Mouse (Mus musculus) thymus, postnatal 25 days (tissue): Measurements from ENCODE around the gene Gm11992.

ENCODE experiments used
- DNase-seq: peaks from one replicate; pipeline ENCODE4 v3.0.0; 2022

Gene Gm11992

GRCm38 (mm10) chr11:9048011-9048702 is at the start of gene Gm11992:
Gm11992 (plus strand) TSS chr11:9048594.
- DNase-seq, result peak; percentile 62

DNA sequence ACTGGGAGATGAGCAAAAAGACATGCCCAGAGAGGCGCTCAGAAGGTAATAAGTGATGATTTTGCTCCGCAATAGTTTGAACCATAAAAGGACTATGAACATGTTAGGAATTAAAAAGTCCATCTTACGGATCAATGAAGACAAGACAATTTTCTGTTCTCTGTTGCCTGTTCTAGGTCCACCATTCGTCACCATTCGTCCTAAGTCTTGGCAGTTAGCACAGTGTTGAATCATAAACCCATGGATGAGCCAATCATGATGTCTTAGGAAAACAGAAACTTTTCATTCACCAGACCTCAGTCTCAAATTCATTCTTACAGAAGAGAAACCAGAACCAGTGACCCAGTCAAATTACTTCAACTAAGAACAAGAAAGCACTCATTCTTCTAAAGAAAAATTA is 39.6 kb upstream of the Gm11992 start:
- no peak for DNase-seq

- DNase-seq, result no peak
Observed at GRCm38 (mm10) chr11:9010416-9010815, 38.0 kb upstream of the Gm11992 start.

DNA sequence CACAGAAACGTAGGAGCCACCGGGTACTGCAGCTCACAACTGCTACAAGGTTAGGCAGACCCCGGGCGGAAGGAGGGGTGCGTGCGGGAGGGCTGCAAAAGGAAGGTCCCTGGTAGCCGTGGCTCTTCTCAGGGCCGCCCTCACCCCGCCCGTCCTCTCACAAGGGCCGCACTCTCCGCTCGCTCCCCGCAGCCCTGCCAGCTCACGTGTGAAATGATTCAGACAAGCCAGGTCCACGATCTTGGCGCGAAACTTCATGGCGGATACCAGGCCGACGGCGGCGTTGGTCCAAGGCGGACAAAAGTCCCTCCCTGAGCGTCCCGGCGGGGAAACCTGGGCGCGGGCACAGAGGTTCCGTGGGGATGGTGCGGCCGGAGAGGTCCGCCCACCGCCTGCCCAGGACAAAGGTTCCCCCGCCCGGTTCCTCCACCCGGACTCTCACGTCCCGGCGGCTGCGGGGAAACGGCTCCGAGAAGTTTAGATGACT is 37.5 kb upstream of the Gm11992 start, which contains the start of gene Hus1:
Gene Hus1 (minus strand): TSS at position 339 of the 487 bp plus-strand sequence.
- peak; percentile 83 for DNase-seq

- DNase-seq, result no peak
Observed at GRCm38 (mm10) chr11:9011348-9011747, 37.0 kb upstream of the Gm11992 start.

DNA sequence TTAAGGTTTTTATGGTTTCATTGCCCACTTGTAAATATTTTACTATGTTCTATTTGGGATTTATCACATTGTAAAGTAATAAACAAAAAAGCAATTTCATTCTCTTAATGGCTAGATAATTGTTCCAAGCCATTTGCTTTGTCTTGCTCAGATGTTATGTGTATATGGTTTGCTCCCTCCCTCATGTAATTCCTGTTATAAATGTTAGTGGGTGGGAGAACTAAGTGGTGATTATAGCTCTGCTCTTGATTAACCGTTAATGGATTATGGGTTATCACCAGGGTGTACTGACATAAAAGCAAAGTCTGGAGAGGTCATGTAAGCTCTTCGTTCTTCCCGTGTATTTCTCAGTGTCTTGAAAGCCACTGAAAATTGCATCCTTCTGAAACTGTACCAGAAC is 33.7 kb upstream of the Gm11992 start:
- DNase-seq, result no peak

- DNase-seq, result no peak
Observed at GRCm38 (mm10) chr11:9018491-9019267, 29.7 kb upstream of the Gm11992 start.

- DNase-seq, result no peak
Observed at GRCm38 (mm10) chr11:9020207-9020606, 28.2 kb upstream of the Gm11992 start.

DNA sequence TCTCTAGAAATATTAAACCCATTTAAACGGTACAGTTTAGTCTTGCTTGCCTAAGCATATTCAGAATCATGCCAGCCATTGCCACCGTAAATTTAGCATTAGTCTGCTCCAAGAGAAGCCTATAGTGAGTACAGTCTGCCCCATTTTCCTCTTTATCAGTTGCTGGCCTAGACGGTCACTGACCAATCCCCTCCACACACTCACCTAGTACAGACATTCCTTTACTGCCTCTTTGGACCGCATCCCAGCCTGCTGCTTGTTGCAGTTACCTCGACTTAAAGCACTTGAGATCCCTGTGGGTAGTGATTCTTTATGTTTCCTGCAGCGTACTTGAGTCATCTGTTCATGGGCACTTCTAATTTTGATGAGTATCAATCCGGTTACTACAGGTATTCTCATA is 23.6 kb upstream of the Gm11992 start:
- no peak for DNase-seq

DNA sequence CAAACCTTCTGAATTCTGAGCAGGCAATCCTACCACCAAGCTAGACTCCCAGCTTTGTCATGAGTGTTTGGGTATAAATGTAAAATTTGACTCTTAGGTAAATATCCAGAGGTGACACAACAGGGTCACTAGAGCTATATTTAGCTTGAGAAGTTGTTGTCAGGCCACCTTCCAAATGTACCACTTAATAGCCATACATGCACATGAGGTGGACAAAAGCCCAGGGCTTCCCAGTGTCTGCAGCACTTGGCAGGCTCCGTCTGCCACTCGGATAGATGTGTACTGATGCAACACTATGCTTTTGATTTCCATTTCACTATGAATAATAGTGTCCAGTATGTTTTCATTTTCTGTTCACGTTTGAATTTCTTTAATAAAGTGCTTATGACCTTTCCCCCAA is 23.2 kb upstream of the Gm11992 start:
- DNase-seq, result no peak

DNA sequence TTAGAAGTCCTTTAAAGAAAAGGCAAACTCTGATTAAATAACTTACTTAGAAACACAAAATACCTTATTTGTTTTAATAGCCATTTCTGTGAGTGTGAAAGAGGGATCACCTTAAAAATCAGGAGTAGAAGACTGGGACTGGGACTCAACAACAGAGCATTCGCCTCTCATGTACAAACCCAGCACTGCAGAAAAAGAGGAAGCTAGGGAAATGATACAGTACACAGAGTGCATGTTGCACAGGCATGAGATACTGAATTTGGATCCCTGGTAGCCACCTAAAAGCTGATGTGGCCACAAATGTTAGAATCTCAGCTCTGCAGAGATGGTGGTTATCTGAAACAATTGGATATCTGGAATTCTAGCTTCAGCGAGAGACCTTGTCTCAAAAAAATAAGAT is 16.9 kb upstream of the Gm11992 start:
- DNase-seq, result no peak

- no peak for DNase-seq
Observed at GRCm38 (mm10) chr11:9046546-9046945, 1.8 kb upstream of the Gm11992 start.

DNA sequence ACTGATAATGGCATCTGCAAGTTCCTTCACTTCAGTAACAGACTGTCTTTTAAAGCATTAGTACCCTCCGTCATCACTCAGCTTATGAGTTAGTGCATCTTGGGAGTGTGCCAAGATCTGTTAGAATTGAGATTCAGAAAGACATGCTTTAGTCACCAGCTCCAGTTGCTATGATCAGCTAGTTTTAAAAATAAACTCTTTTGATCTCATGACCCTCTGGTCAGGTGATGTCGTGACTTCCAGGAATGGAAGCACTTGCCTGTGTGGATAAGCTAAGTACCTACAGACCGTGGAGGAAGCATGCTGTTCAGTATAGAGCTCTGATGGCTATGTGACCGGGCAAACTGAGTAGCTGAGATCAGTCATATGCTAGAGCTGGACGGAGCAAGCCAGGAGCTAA is 1.4 kb upstream of the Gm11992 start:
- no peak for DNase-seq

GRCm38 (mm10) chr11:9048703-9049060 is 288 bp downstream of the Gm11992 start, which contains the start of gene Sun3:
Sun3 (minus strand) TSS chr11:9048991.
- DNase-seq, result no peak

GRCm38 (mm10) chr11:9050241-9050640 is 1.8 kb downstream of the Gm11992 start:
- DNase-seq, result no peak

GRCm38 (mm10) chr11:9051895-9052294 is 3.5 kb downstream of the Gm11992 start:
- no peak for DNase-seq

DNA sequence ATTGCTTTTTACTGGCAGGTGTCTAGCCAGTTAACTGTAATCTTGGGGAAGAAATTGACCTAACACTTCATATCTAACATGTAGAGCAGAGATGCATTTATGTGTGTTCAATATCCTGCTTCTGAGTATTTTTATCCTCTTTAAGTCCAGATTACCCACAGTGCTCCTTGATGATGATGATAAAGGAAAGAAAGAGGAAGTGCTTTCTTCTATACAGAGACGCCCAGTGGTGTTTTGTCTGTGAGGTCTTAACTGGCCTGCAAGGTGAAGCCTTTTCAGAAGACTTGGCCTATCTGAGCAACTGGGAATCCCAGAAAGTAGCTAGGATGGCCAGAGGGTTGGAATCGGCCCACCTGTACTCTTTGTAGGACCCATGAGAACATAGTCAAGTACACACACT is 8.5 kb downstream of the Gm11992 start:
- DNase-seq, result no peak

DNA sequence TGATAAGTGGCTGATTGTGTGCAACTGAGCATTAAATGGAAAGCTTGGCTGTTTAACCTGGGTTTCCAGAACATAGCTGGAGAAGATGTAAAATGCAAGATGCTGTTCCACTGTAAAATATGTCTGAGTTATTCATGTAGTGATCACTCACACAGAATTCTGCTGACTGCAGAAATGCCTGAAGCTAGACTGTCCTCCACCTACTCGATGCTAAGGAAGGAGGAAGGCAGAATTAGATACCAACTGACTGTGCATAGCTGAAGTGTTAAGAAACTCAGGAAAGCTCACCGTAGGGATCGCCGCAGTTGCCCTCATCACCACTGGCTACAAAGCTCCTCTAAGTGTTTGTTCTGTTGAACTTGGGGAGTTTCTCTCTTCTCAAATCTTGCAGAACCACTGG is 9.3 kb downstream of the Gm11992 start:
- DNase-seq, result no peak

DNA sequence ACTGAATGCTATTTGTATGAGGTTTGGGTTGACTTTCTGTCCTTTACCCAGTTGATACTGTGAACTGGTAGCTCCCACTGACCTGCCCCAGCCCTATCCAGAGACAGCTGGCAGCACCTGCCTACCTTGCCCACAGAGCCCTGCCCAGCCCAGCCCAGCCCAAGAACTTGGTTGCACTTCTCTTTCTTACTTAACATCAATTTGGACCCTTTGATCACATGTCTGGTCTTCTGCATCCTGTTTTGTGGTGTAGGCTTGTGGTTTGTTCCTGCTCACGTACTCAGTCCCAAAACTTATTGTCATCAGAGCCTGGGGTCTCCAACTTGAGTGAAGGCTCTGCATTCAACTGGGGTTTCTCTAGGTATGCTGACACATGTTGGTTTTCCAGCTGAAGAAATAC is 11.6 kb downstream of the Gm11992 start:
- DNase-seq, result no peak

- no peak for DNase-seq
Observed at GRCm38 (mm10) chr11:9060484-9060883, 12.1 kb downstream of the Gm11992 start.

DNA sequence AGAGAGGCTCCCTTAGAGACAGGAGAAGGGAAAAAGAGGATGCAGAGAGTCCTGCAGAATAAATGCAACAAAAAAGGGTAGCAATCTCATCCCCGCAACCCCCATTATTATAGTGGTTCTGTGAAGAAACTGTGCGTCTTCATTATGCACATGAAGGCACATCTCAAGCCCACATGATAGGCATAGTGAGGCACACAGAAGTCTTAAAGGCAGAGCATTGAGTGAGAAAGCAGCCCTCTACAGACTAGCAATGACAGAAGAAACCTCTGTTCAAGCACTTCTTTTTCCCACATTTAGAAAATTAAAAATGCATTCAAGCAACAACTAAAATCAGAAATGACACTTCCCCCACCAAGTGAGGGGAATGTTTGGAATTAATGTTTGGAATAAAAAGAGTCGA is 28.1 kb downstream of the Gm11992 start:
- no peak for DNase-seq

DNA sequence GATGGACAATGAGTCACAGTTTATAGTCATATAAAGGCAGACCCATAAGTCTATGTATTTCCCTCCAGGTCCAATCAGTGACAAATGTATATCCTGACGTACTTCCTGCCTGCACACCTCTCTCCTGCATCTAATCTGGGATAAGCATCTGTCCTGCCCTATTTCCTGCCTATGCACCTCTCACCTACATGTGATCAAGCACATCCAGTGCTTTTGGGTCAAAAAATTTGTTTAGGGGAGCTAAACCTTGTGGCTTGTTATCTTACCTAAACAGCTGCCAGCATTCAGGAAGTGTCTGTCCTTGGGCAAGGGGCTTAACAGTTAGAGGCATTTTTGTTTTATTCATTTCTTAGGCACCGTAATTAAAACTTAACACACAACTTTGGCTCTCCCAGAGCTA is 64.8 kb downstream of the Gm11992 start:
- no peak for DNase-seq

GRCm38 (mm10) chr11:9115367-9116120 is 67.2 kb downstream of the Gm11992 start:
- DNase-seq, result no peak

DNA sequence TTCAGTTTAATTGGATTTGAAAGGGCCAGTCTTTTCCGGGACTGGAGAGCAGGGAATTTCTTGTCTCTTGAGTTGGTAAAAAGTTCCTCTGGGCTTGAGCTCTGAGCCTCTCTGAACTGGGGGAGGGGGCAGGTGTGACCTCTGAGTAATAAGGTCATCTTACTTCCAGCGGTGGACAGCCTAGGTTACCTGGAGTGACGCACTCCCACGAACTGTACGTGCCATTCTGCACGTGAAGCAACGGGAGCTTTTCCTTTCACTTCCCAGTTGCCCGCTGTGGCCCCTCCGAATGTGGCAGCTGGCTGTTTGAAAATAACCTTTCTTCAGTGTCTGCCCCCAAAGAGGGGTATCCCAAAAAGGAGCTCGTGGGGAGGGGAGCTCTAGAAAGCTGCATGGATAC is 67.7 kb downstream of the Gm11992 start:
- no peak for DNase-seq
